Mouse (Mus musculus): ENCODE results near the gene Ccr9. TPM values are rescaled to one million over a fixed set of nuclear protein-coding genes. Genes with fewer than 3 reads are reported as not detected.
"Not testable (repeated sequence)": the region's sequence is repeated elsewhere in the genome, so short reads cannot be mapped to it uniquely, and the experiment has no call there.

The Ccr9 gene
- polyA plus RNA-seq, 1 experiment = 7.1 TPM

- H3K4me1 ChIP-seq (ENCODE audit: control insufficient read depth, insufficient read depth, insufficient read length, low read length) = peaks cover 28% of the 10 kb centered on the region; the same call in 1 of the 2 replicates
- peak overlapping the region; percentile 60 for H3K27ac ChIP-seq (ENCODE audit: insufficient read depth, low read depth, low read length)
- peaks cover 33% of the 10 kb centered on the region for H3K36me3 ChIP-seq (ENCODE audit: control insufficient read depth, insufficient read depth, low read length)
- WGBS = 27% methylated on average over 1 of the region's 1 CpGs
- no peak overlapping the region for H3K4me3 ChIP-seq (ENCODE audit: low read depth, low read length)
- H3K27me3 ChIP-seq (ENCODE audit: control insufficient read depth, insufficient read depth, low read length) = no peaks in the 10 kb centered on the region
- TF ChIP-seq POLR2A (IDR thresholded peaks at IDR 0.05; ENCODE audit: low read depth, low read length) (no peak), CTCF (IDR thresholded peaks at IDR 0.05; ENCODE audit: extremely low read depth, insufficient read length, insufficient replicate concordance, low read depth, low read length) (no peak)
Observed at GRCm38 (mm10) chr9:123640106-123640505, 38.1 kb upstream of the Ccr9 start.

- no peak for TF ChIP-seq CTCF (IDR thresholded peaks at IDR 0.05; ENCODE audit: extremely low read depth, insufficient read length, insufficient replicate concordance, low read depth, low read length)
- no peak for TF ChIP-seq POLR2A (IDR thresholded peaks at IDR 0.05; ENCODE audit: low read depth, low read length)
- Histone ChIP-seq H3K4me1 (ENCODE audit: control insufficient read depth, insufficient read depth, insufficient read length, low read length) (0 out of 2 replicates have a peak, but pooled peaks cover 2% of the 10 kb centered on the region), H3K27me3 (ENCODE audit: control insufficient read depth, insufficient read depth, low read length) (no peaks in the 10 kb centered on the region), H3K36me3 (ENCODE audit: control insufficient read depth, insufficient read depth, low read length) (peaks cover 30% of the 10 kb centered on the region), H3K4me3 (ENCODE audit: low read depth, low read length) (no peak overlapping the region), H3K27ac (ENCODE audit: insufficient read depth, low read depth, low read length) (no peak overlapping the region)
- WGBS = 64% methylated on average over 2 of the region's 2 CpGs
Observed at GRCm38 (mm10) chr9:123649785-123650511, 28.3 kb upstream of the Ccr9 start.

GRCm38 (mm10) chr9:123651369-123651768 lies 26.9 kb upstream of the Ccr9 start:
- WGBS = 31% methylated on average over 4 of the region's 4 CpGs
- H3K27ac ChIP-seq (ENCODE audit: insufficient read depth, low read depth, low read length) = no peak overlapping the region; the same call in 1 of the 2 replicates
- peaks cover 36% of the 10 kb centered on the region for H3K36me3 ChIP-seq (ENCODE audit: control insufficient read depth, insufficient read depth, low read length)
- TF ChIP-seq POLR2A (IDR thresholded peaks at IDR 0.05; ENCODE audit: low read depth, low read length) (no peak), CTCF (IDR thresholded peaks at IDR 0.05; ENCODE audit: extremely low read depth, insufficient read length, insufficient replicate concordance, low read depth, low read length) (no peak)
- H3K4me3 ChIP-seq (ENCODE audit: low read depth, low read length) = no peak overlapping the region
- H3K27me3 ChIP-seq (ENCODE audit: control insufficient read depth, insufficient read depth, low read length) = no peaks in the 10 kb centered on the region
- H3K4me1 ChIP-seq (ENCODE audit: control insufficient read depth, insufficient read depth, insufficient read length, low read length) = 0 out of 2 replicates have a peak, but pooled peaks cover 2% of the 10 kb centered on the region

- Histone ChIP-seq H3K36me3 (ENCODE audit: control insufficient read depth, insufficient read depth, low read length) (peaks cover 60% of the 10 kb centered on the region), H3K27me3 (ENCODE audit: control insufficient read depth, insufficient read depth, low read length) (no peaks in the 10 kb centered on the region), H3K27ac (ENCODE audit: insufficient read depth, low read depth, low read length) (no peak overlapping the region), H3K4me1 (ENCODE audit: control insufficient read depth, insufficient read depth, insufficient read length, low read length) (no peaks in the 10 kb centered on the region), H3K4me3 (ENCODE audit: low read depth, low read length) (no peak overlapping the region)
- no peak for TF ChIP-seq CTCF (IDR thresholded peaks at IDR 0.05; ENCODE audit: extremely low read depth, insufficient read length, insufficient replicate concordance, low read depth, low read length)
- TF ChIP-seq POLR2A (IDR thresholded peaks at IDR 0.05; ENCODE audit: low read depth, low read length) = no peak
- 77% methylated on average over 3 of the region's 3 CpGs for WGBS
Observed at GRCm38 (mm10) chr9:123657457-123657856, 20.8 kb upstream of the Ccr9 start.

- Histone ChIP-seq H3K27me3 (ENCODE audit: control insufficient read depth, insufficient read depth, low read length) (no peaks in the 10 kb centered on the region), H3K4me1 (ENCODE audit: control insufficient read depth, insufficient read depth, insufficient read length, low read length) (no peaks in the 10 kb centered on the region; the same call in 1 of the 2 replicates), H3K4me3 (ENCODE audit: low read depth, low read length) (no peak overlapping the region), H3K36me3 (ENCODE audit: control insufficient read depth, insufficient read depth, low read length) (peaks cover 60% of the 10 kb centered on the region), H3K27ac (ENCODE audit: insufficient read depth, low read depth, low read length) (no peak overlapping the region)
- TF ChIP-seq CTCF (IDR thresholded peaks at IDR 0.05; ENCODE audit: extremely low read depth, insufficient read length, insufficient replicate concordance, low read depth, low read length) (no peak), POLR2A (IDR thresholded peaks at IDR 0.05; ENCODE audit: low read depth, low read length) (no peak)
Observed at GRCm38 (mm10) chr9:123658981-123659380, 19.3 kb upstream of the Ccr9 start.

DNA sequence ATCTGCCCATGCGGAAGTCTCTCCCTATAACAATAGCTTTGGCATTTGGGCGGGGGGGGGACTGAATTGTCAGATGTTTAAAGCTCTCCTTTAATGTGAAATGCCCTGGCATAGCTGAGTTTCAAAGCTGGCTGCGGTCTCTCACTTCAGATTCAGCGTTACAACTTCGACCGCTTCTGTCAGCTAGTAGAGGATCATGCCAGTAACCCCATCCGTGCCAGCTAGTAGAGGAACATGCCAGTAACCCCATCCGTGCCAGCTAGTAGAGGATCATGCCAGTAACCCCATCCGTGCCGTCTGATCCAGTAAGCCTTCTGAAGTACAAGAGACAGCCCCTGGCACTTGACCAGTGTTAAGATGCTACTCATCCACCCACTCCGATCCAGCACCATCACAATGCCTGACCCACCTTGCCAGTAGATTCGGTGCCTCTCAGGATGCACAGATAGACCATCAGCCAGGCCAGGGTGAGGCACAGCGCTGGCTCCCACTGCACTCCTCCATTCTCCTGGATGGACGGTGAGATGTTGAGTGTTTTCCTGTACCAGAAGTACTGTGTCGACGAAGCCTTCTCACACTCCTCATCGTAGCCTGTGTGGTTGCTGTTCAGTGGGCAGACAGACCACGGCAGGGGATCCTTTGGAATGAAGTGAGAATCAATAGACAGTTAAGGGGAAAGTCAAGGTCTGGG lies 18.1 kb upstream of the Ccr9 start:
- not testable (repeated sequence) for H3K4me1 ChIP-seq (ENCODE audit: control insufficient read depth, insufficient read depth, insufficient read length, low read length); H3K27ac ChIP-seq (ENCODE audit: insufficient read depth, low read depth, low read length); H3K4me3 ChIP-seq (ENCODE audit: low read depth, low read length); H3K27me3 ChIP-seq (ENCODE audit: control insufficient read depth, insufficient read depth, low read length)
- peaks cover 55% of the 10 kb centered on the region for H3K36me3 ChIP-seq (ENCODE audit: control insufficient read depth, insufficient read depth, low read length)
- WGBS = 91% methylated on average over 18 of the region's 18 CpGs

DNA sequence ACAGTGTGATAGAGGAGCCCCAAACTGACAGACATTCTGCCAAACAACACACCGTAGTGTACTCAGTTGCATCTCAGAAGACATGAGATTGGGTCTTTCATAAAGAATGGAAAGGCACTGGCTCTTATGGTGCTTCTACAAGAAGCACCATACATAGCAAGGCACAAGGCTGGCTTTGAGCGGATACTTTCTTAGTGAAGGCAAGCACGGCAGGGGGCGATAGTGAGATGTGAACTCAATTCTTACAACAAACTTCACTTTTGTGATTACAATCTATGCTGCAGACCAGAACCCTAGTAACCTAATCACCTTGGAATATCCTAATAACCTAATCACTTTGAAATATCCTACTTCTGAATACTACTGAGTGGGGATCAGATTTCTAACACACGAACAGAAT lies 12.6 kb upstream of the Ccr9 start:
- peak; percentile 42; the same call in 1 of the 2 replicates for TF ChIP-seq CTCF (IDR thresholded peaks at IDR 0.05; ENCODE audit: extremely low read depth, insufficient read length, insufficient replicate concordance, low read depth, low read length)
- TF ChIP-seq POLR2A (IDR thresholded peaks at IDR 0.05; ENCODE audit: low read depth, low read length) = no peak
- H3K4me3 ChIP-seq (ENCODE audit: low read depth, low read length) = no peak overlapping the region
- no peaks in the 10 kb centered on the region; the same call in 1 of the 2 replicates for H3K4me1 ChIP-seq (ENCODE audit: control insufficient read depth, insufficient read depth, insufficient read length, low read length)
- H3K27ac ChIP-seq (ENCODE audit: insufficient read depth, low read depth, low read length) = no peak overlapping the region
- no peaks in the 10 kb centered on the region for H3K27me3 ChIP-seq (ENCODE audit: control insufficient read depth, insufficient read depth, low read length)
- H3K36me3 ChIP-seq (ENCODE audit: control insufficient read depth, insufficient read depth, low read length) = peaks cover 24% of the 10 kb centered on the region
- 45% methylated on average over 5 of the region's 5 CpGs for WGBS
